Mouse (Mus musculus): ENCODE measurements around the gene Denr. TPM values are rescaled to one million over a fixed set of nuclear protein-coding genes. Genes with fewer than 3 reads are reported as not detected.

Denr gene
- total RNA-seq, 2 experiments from 2014 or later: 54.7 to 74.1 TPM

DNA sequence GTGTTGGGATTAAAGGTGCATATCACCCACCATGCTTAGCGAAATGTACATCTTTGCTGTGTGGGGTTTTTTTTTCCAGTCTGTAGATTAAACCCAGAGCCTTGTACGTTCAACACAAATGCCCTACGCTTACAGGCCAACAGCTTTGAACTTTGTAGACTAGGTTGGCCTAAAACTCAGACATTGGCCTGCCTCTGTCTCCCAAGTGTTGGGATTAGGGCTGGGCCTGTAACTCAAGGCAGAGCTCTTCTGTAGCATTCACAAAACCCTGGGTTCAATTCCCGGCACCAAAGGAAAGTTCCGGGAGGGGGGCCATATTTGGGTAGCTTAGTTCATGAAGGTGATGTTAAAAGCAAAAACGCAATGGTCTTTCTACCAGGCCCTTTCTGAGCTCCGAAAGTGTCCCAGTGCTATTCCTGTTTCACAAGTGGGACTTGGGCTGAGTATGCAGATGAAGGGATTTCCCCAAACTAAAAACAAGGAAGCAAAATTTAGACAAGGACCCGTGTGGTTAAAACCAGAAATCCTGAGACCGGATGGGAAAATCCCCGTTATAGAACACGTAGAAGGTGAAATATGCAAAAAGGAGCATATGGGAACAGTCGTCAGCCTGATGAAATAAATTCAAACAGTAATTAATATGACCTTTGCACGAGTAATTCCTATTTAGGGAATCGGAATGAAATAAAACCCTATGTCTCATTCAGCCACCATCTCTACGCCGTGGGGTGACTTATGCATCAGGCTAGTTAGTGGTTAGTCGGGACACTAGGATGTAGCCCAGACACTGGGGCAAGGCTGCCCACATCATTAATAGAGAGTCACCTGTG, 614 bp upstream of the Denr start:
- DNase-seq (ENCODE audit: low spot score in 2 of 2): no peak

DNA sequence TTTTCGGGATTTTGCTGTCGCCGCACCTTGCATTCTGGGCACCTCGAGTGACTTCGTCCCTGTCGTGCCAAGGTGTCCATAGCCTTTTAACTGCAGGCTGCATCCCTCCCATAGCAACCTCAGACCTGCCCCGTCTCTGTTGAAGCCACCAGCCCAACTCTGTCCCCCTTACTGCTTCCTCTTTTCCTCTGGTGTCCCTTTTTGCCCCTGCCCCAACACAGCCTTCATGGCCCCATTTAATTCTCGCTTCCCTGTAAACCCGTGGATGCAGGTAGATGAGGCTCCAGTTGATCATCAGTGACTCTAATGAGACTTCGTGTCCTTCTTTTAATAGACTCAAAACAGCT, 629 bp downstream of the Denr start:
- no peak for DNase-seq (ENCODE audit: low spot score in 2 of 2)

- DNase-seq (ENCODE audit: low spot score in 2 of 2): peak in 1 of 2 experiments; percentile 32
Observed at GRCm38 (mm10) chr5:123914852-123915251, 7.9 kb downstream of the Denr start.

DNA sequence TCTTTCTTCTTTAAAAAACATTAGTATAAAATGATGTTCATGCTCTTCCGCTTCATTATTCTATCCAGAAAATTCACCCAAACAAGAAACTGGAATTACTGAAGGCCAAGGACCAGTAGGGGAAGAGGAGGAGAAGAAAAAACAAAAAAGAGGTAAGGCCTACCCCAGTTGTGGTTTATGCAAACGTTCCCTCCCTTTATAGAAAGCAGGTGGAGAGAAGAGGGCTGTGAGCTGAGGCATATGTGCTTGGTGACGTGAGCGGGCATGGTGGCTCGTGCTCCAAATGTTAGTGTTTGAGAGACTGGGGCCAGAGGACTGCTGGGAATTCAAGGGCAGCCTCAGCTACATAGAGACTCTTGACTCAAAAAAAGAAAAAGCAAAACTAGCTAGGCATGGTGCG, 15.1 kb downstream of the Denr start:
- DNase-seq (ENCODE audit: low spot score in 2 of 2): no peak

DNA sequence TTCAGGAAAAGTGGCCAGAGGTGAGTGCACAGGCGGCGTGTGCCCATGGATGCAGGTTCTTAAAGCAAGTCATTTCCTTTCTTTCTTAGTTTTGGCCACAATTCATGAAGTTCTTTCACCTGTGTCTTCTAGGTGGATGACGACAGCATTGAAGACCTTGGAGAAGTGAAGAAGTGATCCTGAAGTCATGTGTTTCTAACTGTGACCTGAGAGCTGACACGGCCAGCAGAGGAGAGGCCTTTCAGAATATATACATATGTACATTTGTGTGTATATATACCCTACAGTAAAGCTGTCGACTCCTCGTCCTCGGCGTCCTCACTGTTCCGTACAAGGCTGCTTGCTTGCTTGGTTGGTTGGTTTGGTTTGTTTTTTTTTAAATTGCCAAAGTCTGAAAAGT, 20.1 kb downstream of the Denr start, which contains the start of gene Gm43518:
TSS of gene Gm43518 (plus strand) at position 301 of the 400 bp plus-strand sequence.
- no peak for DNase-seq (ENCODE audit: low spot score in 2 of 2)

- DNase-seq (ENCODE audit: low spot score in 2 of 2): peak; percentile 91 to 92
Observed at GRCm38 (mm10) chr5:123930508-123930989, 23.6 kb downstream of the Denr start, which contains the start of gene Ccdc62. Gene Ccdc62 (plus strand): TSS chr5:123930679.

DNA sequence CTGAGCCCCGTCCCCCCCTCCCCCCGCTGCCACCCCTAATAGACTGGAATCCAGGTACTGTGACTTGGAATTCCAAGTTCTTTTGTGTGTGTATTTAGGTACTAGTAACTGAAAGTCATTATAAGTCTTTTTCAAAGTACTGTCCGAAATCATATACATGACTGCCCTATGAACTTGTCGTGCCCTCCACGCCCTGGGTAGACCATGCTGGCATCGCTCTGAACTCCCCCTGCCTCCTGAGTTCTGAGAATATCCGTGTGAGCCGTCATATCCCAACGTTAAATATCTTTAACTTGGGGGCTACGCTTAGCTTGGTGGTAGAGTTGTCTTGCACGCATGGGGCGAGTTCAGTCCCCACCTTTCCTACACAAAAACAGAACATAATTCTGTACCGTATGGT, 24.2 kb downstream of the Denr start:
- no peak for DNase-seq (ENCODE audit: low spot score in 2 of 2)

GRCm38 (mm10) chr5:123932927-123933326, 26.0 kb downstream of the Denr start:
- no peak for DNase-seq (ENCODE audit: low spot score in 2 of 2)

DNA sequence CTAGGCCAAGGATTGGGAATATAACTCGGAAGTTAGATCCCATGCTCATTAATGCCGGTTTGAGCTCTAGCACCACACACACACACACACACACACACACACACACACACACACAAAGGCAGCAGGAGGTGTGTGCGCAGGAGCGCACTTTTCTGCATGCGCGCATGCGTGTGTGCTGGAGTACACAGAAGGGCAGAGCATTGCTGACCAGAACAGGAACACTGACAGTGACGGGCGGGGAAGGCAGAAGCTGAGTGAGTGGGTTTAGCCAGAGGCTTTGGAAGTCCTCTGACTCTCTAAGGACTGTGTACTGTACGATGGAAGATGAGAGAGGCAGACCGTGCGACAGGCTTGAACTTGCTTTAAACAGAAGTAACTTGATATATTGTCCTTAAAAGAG, 26.6 kb downstream of the Denr start:
- no peak for DNase-seq (ENCODE audit: low spot score in 2 of 2)

DNA sequence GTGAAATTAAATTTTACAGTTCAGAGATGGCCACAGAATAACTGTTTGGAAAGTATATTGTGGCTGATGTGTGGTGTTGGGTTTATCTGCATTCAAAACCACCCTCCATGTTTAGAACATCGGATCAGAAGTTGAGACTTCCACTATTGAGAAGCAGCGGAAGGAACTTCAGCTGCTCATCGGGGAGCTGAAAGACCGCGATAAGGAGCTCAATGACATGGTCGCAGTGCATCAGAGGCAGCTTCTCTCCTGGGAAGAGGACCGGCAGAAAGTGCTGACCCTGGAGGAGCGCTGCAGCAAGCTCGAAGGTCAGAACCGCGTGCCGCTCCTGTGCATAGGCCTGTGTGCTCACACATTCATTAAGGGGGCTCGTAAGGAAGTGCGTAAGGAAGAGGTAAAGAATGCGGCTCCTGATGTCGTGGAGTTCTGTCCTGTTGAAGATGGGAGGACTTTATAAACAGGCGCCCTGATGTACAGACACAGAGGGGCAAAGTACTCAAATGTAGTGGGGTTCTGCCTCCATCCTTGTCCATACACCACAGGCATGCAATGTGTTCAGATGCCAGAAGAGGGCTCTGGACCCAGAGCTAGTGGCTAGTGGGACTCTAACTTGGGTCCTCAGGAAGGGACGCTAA, 27.1 kb downstream of the Denr start:
- no peak for DNase-seq (ENCODE audit: low spot score in 2 of 2)

GRCm38 (mm10) chr5:123935931-123936330, 29.0 kb downstream of the Denr start:
- no peak for DNase-seq (ENCODE audit: low spot score in 2 of 2)

GRCm38 (mm10) chr5:123938479-123938878, 31.5 kb downstream of the Denr start:
- no peak for DNase-seq (ENCODE audit: low spot score in 2 of 2)

GRCm38 (mm10) chr5:123946546-123946945, 39.6 kb downstream of the Denr start:
- DNase-seq (ENCODE audit: low spot score in 2 of 2): no peak

DNA sequence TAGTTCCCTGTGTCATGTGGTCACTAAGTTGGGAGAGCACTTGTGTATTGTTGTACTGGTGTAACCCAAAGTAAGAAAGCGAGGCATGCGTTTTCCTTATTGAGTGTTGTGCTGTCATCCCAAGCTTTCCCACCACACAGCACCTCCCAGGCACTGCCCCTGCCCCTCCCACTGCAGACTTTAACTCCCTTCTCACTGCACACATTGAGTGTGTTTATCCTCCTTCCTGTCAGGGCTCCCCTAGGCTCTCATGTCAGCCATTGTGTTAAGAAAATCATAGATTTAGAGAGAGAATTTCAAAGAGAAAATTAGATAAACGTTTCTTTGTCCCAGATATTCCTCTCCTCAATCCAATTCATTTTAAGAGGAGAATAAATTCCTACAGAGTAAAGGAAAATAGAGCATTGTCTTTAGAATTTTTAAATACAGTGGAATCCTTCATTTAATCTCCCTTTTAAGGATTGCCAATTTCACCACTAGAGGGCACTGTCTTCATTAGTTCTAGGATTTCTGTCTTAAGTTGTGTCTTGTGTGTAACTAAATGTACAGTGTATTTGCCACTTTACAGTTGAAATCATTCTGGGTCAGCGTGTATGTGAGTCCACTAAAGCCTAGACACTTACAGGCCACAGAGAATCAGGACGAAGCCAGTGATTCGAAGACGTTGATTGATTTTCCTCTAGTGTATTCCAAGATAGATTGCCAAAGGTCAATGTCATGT, 40.2 kb downstream of the Denr start:
- DNase-seq (ENCODE audit: low spot score in 2 of 2): no peak

- DNase-seq (ENCODE audit: low spot score in 2 of 2): no peak
Observed at GRCm38 (mm10) chr5:123952365-123953045, 45.5 kb downstream of the Denr start.

GRCm38 (mm10) chr5:123957213-123957612, 50.2 kb downstream of the Denr start:
- DNase-seq (ENCODE audit: low spot score in 2 of 2): no peak

GRCm38 (mm10) chr5:123959018-123959417, 52.0 kb downstream of the Denr start:
- no peak for DNase-seq (ENCODE audit: low spot score in 2 of 2)

GRCm38 (mm10) chr5:123960129-123960528, 53.2 kb downstream of the Denr start:
- DNase-seq (ENCODE audit: low spot score in 2 of 2): no peak

DNA sequence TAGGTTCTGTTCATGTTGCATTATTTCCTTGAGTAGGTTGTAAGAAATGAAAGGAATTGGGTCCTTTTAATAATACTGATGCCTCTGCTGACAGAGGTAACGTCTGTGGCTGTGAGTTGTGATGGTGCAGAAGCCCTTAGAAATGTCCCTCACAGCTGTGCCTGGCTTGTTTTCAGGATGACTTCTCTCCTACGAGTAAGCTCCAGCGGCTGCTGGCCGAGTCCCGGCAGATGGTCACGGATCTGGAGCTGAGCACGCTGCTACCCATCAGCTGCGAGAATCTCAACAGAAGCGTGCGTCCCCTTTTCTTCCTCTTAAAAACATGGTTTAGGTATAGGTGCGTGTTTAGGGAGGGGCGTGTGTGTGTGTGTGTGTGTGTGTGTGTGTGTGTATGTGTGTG, 54.1 kb downstream of the Denr start:
- no peak for DNase-seq (ENCODE audit: low spot score in 2 of 2)

DNA sequence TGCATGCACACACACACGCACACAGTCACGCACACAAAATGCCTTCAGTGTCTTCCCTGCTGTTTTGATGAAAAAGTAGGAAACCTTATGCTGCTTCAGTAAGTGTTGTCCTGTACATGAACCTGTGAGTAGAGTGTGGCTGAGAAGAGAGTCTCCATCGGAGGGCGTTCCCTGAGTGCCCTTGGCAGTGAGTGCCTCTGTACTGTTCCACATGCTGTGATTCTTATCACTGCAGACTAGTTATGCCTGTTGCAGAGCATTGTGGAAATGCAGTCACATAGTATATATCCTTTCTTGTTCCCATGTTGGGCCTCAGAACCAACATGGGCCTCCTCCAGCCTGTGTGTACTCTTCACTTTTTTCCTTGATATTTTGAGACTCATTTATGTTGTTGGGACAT, 57.2 kb downstream of the Denr start:
- no peak for DNase-seq (ENCODE audit: low spot score in 2 of 2)

- no peak for DNase-seq (ENCODE audit: low spot score in 2 of 2)
Observed at GRCm38 (mm10) chr5:123966759-123967158, 59.8 kb downstream of the Denr start.

Data from adrenal gland, adult 18-20 months (tissue).